Mouse (Mus musculus) kidney, adult 8-10 months (tissue): Measurements from ENCODE around the gene Dimt1.
"Not testable (repeated sequence)": the region's sequence is repeated elsewhere in the genome, so short reads cannot be mapped to it uniquely, and the experiment has no call there.

ENCODE experiments used
- DNase-seq, 2 experiments: peaks; one replicate each; pipeline ENCODE4 v3.0.0; 2022

The Dimt1 gene

DNA sequence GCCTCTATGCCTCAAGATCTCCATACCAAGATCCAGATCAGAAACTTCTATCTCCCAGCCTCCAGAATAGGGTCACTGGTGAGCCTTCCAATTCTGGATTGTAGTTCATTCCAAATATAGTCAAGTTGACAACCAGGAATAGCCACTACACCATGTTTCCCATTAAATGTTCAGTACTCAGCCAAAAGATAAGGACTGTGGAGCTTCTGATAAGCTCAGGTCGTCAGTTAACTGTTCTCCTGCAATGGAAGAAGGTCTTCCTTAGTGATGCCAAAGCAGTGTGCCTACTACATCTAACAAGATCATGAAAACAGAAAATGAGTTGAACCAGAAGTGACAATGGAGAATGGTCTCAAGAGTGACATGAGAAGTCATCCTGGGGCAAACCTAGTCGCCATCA, 50.0 kb downstream of the Dimt1 start:
- no peak for DNase-seq

DNA sequence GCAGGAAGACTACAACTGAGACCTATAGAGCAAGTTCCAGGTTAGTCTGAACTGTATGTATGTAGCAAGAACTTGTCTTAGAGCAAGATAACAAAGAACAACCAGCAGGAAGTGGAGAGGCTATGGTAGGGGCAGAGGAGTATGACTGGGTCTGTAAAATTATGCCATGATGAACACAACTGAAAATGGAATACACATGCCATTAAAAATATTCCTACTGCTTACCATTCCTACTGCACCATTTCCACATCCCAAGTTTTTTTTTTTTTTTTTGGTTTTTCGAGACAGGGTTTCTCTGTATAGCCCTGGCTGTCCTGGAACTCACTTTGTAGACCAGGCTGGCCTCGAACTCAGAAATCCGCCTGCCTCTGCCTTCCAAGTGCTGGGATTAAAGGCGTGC, 50.6 kb downstream of the Dimt1 start:
- not testable (repeated sequence) for DNase-seq

DNA sequence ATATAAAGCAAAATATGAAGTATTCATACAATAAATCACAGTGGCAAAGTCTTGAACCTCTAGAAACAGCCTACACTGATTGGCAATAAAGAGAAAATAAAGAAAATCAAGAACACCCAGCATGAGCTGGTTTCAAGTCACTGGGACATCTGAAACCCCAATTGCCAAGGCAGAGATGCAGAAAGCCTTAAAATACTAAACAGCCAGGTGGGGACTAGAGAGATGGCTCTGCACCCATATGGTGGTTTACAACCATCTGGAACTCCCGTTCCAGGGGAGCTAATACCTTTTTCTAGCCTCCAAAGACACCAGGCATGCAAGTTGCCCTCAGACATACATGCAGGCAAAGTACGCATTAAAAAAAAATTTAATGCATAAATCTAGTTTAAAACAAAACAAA, 51.1 kb downstream of the Dimt1 start:
- no peak for DNase-seq

DNA sequence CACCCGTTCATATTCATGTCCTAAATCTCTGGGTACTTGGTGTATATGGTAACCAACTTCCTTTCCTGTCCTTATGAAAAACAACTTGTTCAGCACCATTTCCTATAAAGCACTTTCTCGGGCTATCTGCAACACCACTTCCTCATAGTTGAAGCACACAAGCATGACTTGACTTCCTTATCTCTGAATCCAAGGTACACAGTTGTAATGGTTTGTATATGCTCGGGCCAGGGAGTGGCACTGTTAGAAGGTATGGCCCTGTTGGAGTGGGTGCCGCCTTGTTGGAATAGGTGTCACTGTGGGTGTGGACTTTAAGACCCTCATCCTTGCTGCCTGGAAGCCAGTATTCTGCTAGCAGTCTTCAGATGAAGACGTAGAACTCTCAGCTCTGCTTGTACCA, 51.7 kb downstream of the Dimt1 start:
- DNase-seq: peak in 1 of 2 experiments; percentile 9

DNA sequence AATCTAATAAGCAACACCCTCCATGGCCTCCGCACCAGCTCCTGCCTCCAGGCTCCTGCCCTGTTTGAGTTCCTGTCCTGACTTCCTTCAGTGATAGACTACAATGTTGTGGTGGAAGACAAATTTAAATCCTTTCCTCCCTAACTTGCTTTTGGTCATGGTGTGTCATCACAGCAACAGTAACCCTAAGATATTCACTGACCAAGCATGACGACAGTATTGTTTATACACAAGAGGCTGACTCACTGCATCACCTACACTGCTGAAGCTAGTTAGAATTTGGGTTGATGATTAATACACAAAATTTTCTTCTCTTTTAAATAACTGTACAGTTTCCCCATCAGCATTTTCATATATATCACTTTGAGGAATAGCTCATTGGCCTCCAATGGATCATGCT, 56.3 kb downstream of the Dimt1 start:
- DNase-seq: no peak

DNA sequence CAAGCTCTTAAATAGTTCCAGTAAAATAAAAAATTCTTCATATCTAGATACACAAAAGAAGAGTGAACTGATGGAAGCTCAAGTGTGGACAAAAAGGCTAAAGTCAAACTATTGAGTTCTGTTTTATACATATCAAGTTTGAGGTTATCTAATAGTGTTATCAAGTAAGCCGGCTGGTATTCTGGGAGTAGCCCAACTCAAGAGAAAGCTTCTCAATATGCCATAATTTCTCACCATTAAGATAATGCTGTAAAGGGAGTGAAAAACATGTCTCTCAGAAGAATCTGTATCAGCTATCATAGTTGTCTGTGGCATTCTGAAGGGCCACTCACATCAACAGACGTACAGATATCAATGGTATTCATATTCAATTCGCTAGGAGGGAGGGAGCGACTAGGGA, 61.2 kb downstream of the Dimt1 start:
- no peak for DNase-seq
